Mouse (Mus musculus): ENCODE results near the gene Ppp1r15b. TPM values are rescaled to one million over a fixed set of nuclear protein-coding genes. Genes with fewer than 3 reads are reported as not detected.

The Ppp1r15b gene
- polyA plus RNA-seq, 1 experiment = 19.7 TPM

GRCm38 (mm10) chr1:133183141-133183925, 52.4 kb downstream of the Ppp1r15b start:
- WGBS = 85% methylated on average over 16 of the region's 16 CpGs
- H3K4me3 ChIP-seq (ENCODE audit: extremely low read depth, insufficient read depth, insufficient read length) = no peak overlapping the region
- peaks cover 12% of the 10 kb centered on the region for H3K27me3 ChIP-seq (ENCODE audit: control insufficient read depth, insufficient read depth, low read length)
- no peak overlapping the region for H3K27ac ChIP-seq (ENCODE audit: insufficient read depth, low read length)
- H3K4me1 ChIP-seq (ENCODE audit: control insufficient read depth, insufficient read depth, insufficient read length) = no peaks in the 10 kb centered on the region; the same call in 1 of the 2 replicates
- TF ChIP-seq CTCF (IDR thresholded peaks at IDR 0.05; ENCODE audit: extremely low read depth, insufficient read depth, insufficient read length, insufficient replicate concordance) (no peak), POLR2A (IDR thresholded peaks at IDR 0.05; ENCODE audit: low read depth, low read length) (no peak)
- H3K36me3 ChIP-seq (ENCODE audit: control insufficient read depth, insufficient read depth, low read length) = no peaks in the 10 kb centered on the region
- DNase-seq (ENCODE audit: low read depth in 1 of 2, low spot score in 2 of 2) = no peak

- TF ChIP-seq POLR2A (IDR thresholded peaks at IDR 0.05; ENCODE audit: low read depth, low read length) (no peak), CTCF (IDR thresholded peaks at IDR 0.05; ENCODE audit: extremely low read depth, insufficient read depth, insufficient read length, insufficient replicate concordance) (no peak)
- 59% methylated on average over 4 of the region's 4 CpGs for WGBS
- DNase-seq (ENCODE audit: low read depth in 1 of 2, low spot score in 2 of 2) = no peak
Measured at GRCm38 (mm10) chr1:133187948-133188680, 57.2 kb downstream of the Ppp1r15b start.

GRCm38 (mm10) chr1:133188719-133189118, 57.8 kb downstream of the Ppp1r15b start:
- H3K36me3 ChIP-seq (ENCODE audit: control insufficient read depth, insufficient read depth, low read length) = no peaks in the 10 kb centered on the region

More at GRCm38 (mm10) chr1:133187948-133188680, 57.2 kb downstream of the Ppp1r15b start:
- H3K4me1 ChIP-seq (ENCODE audit: control insufficient read depth, insufficient read depth, insufficient read length) = no peaks in the 10 kb centered on the region
- no peaks in the 10 kb centered on the region for H3K27me3 ChIP-seq (ENCODE audit: control insufficient read depth, insufficient read depth, low read length)
- H3K4me3 ChIP-seq (ENCODE audit: extremely low read depth, insufficient read depth, insufficient read length) = no peak overlapping the region
- H3K27ac ChIP-seq (ENCODE audit: insufficient read depth, low read length) = no peak overlapping the region
- no peaks in the 10 kb centered on the region for H3K36me3 ChIP-seq (ENCODE audit: control insufficient read depth, insufficient read depth, low read length)

More at GRCm38 (mm10) chr1:133188719-133189118, 57.8 kb downstream of the Ppp1r15b start:
- H3K27me3 ChIP-seq (ENCODE audit: control insufficient read depth, insufficient read depth, low read length) = no peaks in the 10 kb centered on the region
- TF ChIP-seq POLR2A (IDR thresholded peaks at IDR 0.05; ENCODE audit: low read depth, low read length) (no peak), CTCF (IDR thresholded peaks at IDR 0.05; ENCODE audit: extremely low read depth, insufficient read depth, insufficient read length, insufficient replicate concordance) (no peak)
- no peaks in the 10 kb centered on the region for H3K4me1 ChIP-seq (ENCODE audit: control insufficient read depth, insufficient read depth, insufficient read length)
- no peak overlapping the region for H3K4me3 ChIP-seq (ENCODE audit: extremely low read depth, insufficient read depth, insufficient read length)
- 78% methylated on average over 8 of the region's 8 CpGs for WGBS
- H3K27ac ChIP-seq (ENCODE audit: insufficient read depth, low read length) = no peak overlapping the region
- no peak for DNase-seq (ENCODE audit: low read depth in 1 of 2, low spot score in 2 of 2)

Other genes with a start within 250 kb of the Ppp1r15b start
- gene Mdm4, start 100.6 kb upstream of the Ppp1r15b start, polyA plus RNA-seq (2012; rRNA removed) = 34.0 and 39.3 TPM in 2 replicates
- 22.2 and 30.5 TPM in 2 replicates for gene Pik3c2b, start 85.5 kb upstream of the Ppp1r15b start, polyA plus RNA-seq (2012; rRNA removed)
- gene Plekha6, start 33.1 kb downstream of the Ppp1r15b start, polyA plus RNA-seq (2012; rRNA removed) = 26.0 and 31.1 TPM in 2 replicates
- gene Golt1a, start 178.7 kb downstream of the Ppp1r15b start, polyA plus RNA-seq (2012; rRNA removed) = 0.12 TPM in 1 of 2 replicates, not detected in the other
- not detected in 2 replicates for gene Kiss1, start 190.7 kb downstream of the Ppp1r15b start, polyA plus RNA-seq (2012; rRNA removed)
- 0.66 TPM in 1 of 2 replicates, not detected in the other for gene Ren1, start 219.4 kb downstream of the Ppp1r15b start, polyA plus RNA-seq (2012; rRNA removed)
- 0.20 and 0.22 TPM in 2 replicates for gene Etnk2, start 232.4 kb downstream of the Ppp1r15b start, polyA plus RNA-seq (2012; rRNA removed)

Measured in spleen, adult 2 months (tissue).